Mouse (Mus musculus) spleen, adult 2 months (tissue): ENCODE measurements at regions not wholly inside any gene's neighbourhood (a gene's known extent, or its start where the extent isn't known, plus 50 kb on each side); places are given as distances from the start of the nearest gene placed in this dataset.
A peak's percentile ranks its signal among the peaks of the same experiment; 100 is the strongest.

Experiments used
- DNase-seq, 2 experiments: peaks; one replicate each; pipeline versions ENCODE4 v3.0.0 to v3.0.0-alpha.2; 2012 to 2021; ENCODE audit warnings: low spot score in 2 of 2, low read depth in 1 of 2
- H3K27ac ChIP-seq: fragments of 200-500 bp; 2 replicates; pipeline ENCODE4 v1.5.1; 2012; ENCODE audit warnings: low read length, inconsistent platforms; ENCODE audit not compliant: insufficient read depth
- H3K27me3 ChIP-seq: fragments of 200-500 bp; 2 replicates; pipeline ENCODE4 v1.6.1; 2012; ENCODE audit warnings: mild to moderate bottlenecking, moderate library complexity, low read length, inconsistent platforms; ENCODE audit not compliant: control insufficient read depth, insufficient read depth
- H3K36me3 ChIP-seq: fragments of 200-500 bp; 2 replicates; pipeline ENCODE4 v1.6.1; 2012; ENCODE audit warnings: mild to moderate bottlenecking, low read length, inconsistent platforms; ENCODE audit not compliant: control insufficient read depth, insufficient read depth
- H3K4me1 ChIP-seq: fragments of 200-500 bp; 2 replicates; pipeline ENCODE4 v1.6.1; 2011; ENCODE audit warnings: inconsistent platforms; ENCODE audit not compliant: control insufficient read depth, insufficient read depth, insufficient read length
- H3K4me3 ChIP-seq: fragments of 200-500 bp; 2 replicates; pipeline ENCODE4 v1.5.1; 2011; ENCODE audit warnings: mild to moderate bottlenecking, inconsistent platforms; ENCODE audit not compliant: insufficient read depth, insufficient read length; ENCODE audit errors: extremely low read depth
- CTCF ChIP-seq: fragments of 200-500 bp; IDR thresholded peaks from 2 replicates; pipeline ENCODE4 v1.5.1; 2011; ENCODE audit warnings: mild to moderate bottlenecking, inconsistent platforms; ENCODE audit not compliant: insufficient read depth, insufficient read length, insufficient replicate concordance; ENCODE audit errors: extremely low read depth
- POLR2A ChIP-seq: fragments of 200-500 bp; IDR thresholded peaks from 2 replicates; pipeline ENCODE4 v1.6.1; 2011; ENCODE audit warnings: low read depth, low read length, inconsistent platforms
- WGBS: fragments of 180-500 bp; shearing (Covaris S2); methylation state at CpG from one replicate; pipeline ENCODE4 v1.1.7; 2018; 5-methylcytosine and 5-hydroxymethylcytosine counted together

DNA sequence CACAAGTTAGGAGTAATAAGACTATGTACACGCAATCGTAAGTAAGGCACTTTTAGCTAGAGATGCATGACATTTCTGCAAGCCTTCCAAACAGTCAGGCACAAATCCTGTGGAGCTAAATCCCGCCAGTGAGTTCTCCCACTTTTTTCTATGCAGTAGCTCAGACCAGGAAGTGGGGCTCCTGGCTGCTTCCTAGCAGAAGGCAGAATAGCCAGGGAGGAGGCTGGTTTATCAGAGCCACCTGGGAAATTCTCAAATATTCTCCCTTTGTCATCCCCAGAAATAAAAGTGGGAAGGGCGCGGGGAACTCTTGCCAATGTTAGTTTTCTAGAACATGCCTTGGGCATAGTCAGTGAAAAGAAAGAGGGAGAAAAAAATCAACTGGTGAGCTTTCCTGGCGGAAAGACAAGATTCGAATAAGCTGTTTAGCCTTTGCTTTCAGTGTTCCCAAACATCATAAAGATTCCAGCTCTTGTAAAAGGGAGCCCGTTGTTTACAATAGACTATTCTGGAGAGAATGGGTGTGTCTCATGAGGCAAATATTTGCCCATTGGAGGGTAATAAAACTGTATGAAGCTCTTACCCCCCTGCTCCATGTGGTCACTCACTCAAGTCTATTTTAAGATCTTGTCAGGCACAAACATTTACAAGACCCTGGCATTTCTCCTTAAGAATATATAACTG, 167.2 kb upstream of the Lef1 start:
- no peaks in the 10 kb centered on the region for H3K36me3 ChIP-seq
- peaks cover 8% of the 10 kb centered on the region for H3K4me1 ChIP-seq
- H3K27me3 ChIP-seq = no peaks in the 10 kb centered on the region; the same call in 1 of the 2 replicates
- TF ChIP-seq CTCF = no peak
- TF ChIP-seq POLR2A = no peak
- no peak overlapping the region for H3K27ac ChIP-seq
- H3K4me3 ChIP-seq = no peak overlapping the region
- 82% methylated on average over 8 of the region's 8 CpGs for WGBS
- DNase-seq = no peak

DNA sequence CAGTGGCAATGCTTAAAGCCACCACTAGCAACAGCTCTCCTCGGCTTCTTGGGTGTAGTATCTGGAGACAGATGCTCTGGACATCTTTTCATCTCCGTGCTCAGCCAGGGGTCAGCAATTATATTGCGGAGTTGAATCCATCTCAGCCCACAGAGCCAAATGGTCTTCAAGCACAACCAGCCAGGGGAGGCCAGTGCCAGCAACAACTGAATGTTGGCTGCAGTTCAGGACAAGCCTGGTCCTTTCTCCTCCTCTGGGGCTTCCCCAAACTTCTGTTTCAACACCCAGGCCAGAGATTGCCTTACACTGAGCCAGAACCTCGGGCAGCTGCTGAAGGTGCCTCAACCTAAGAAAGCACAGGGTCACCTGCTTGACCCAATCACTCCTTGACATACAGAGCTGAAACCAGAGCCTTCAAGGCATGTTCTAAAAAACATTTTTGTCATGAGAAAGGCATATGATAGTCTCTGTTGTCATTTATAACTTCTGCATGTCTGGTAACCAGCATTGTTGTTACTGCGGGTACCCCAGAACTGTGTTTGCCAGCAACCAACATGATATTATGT, 169.9 kb upstream of the Lef1 start:
- no peak overlapping the region for H3K27ac ChIP-seq
- no peaks in the 10 kb centered on the region for H3K27me3 ChIP-seq
- H3K4me1 ChIP-seq = no peaks in the 10 kb centered on the region; the same call in 1 of the 2 replicates
- no peaks in the 10 kb centered on the region for H3K36me3 ChIP-seq
- no peak for DNase-seq
- H3K4me3 ChIP-seq = no peak overlapping the region
- 85% methylated on average over 5 of the region's 5 CpGs for WGBS
- no peak for TF ChIP-seq POLR2A
- no peak for TF ChIP-seq CTCF

- no peaks in the 10 kb centered on the region for H3K36me3 ChIP-seq
- TF ChIP-seq POLR2A = no peak
- no peak for TF ChIP-seq CTCF
- peak in 1 of 2 experiments; percentile 29 for DNase-seq
- no peak overlapping the region for H3K4me3 ChIP-seq
- H3K27ac ChIP-seq = no peak overlapping the region
- no peaks in the 10 kb centered on the region; the same call in 1 of the 2 replicates for H3K4me1 ChIP-seq
- no peaks in the 10 kb centered on the region for H3K27me3 ChIP-seq
- WGBS = 28% methylated on average over 5 of the region's 5 CpGs
Observed at GRCm38 (mm10) chr3:130936980-130937379, 173.3 kb upstream of the Lef1 start.

DNA sequence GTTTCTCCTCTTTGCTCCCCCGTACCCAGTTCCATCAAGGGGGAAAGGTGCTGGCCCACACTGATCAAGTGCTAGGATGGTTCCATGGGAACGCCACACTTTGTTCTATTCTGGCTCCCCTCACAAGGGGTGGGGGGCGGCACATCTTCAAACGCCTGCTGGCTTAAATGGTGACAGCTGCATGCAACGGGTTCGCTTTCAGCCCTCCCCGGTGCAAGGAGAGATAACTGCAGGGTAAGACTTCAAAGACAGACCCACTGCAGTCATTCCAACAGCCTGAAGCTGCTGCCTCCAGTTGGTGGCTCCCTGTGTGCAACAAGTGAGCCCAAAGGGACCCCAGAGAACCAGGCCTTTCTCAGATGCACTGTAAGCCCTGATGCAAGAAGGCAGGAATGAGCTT, 173.9 kb upstream of the Lef1 start:
- TF ChIP-seq POLR2A (no peak), CTCF (no peak)
- Histone ChIP-seq H3K36me3 (no peaks in the 10 kb centered on the region), H3K27ac (no peak overlapping the region), H3K4me1 (no peaks in the 10 kb centered on the region; the same call in 1 of the 2 replicates), H3K4me3 (no peak overlapping the region), H3K27me3 (no peaks in the 10 kb centered on the region)
- no peak for DNase-seq
- 54% methylated on average over 7 of the region's 7 CpGs for WGBS

DNA sequence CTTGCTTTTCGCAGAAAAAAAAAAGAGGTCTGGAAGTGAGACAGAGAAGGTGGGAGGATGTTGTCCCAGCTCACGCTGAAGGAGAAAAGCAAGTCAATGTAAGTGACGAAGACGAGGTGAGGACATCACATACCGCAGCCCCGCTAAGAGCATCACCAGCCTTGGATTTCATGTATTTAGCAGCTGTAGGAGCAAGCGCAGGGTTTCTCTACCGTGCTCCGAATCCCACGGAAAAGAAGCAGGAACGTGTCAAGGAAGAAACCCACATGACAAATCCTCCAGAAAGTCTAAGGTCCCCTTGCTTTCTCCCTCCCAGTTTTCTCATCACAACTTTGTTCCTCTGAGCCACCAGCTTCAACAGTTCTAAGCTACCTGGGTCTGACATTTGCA, 174.3 kb upstream of the Lef1 start:
- 79% methylated on average over 11 of the region's 11 CpGs for WGBS
- TF ChIP-seq CTCF = no peak
- TF ChIP-seq POLR2A = no peak
- Histone ChIP-seq H3K27me3 (no peaks in the 10 kb centered on the region), H3K36me3 (no peaks in the 10 kb centered on the region), H3K4me1 (no peaks in the 10 kb centered on the region; the same call in 1 of the 2 replicates), H3K27ac (no peak overlapping the region), H3K4me3 (no peak overlapping the region)
- no peak for DNase-seq

GRCm38 (mm10) chr3:130935302-130935925, 174.9 kb upstream of the Lef1 start:
- Histone ChIP-seq H3K27me3 (no peaks in the 10 kb centered on the region), H3K36me3 (no peaks in the 10 kb centered on the region), H3K4me1 (no peaks in the 10 kb centered on the region; the same call in 1 of the 2 replicates), H3K4me3 (no peak overlapping the region), H3K27ac (no peak overlapping the region)
- TF ChIP-seq CTCF = no peak
- TF ChIP-seq POLR2A = no peak
- WGBS = 85% methylated on average over 8 of the region's 8 CpGs
- no peak for DNase-seq

GRCm38 (mm10) chr3:130932723-130933122, 177.5 kb upstream of the Lef1 start:
- Histone ChIP-seq H3K4me1 (no peaks in the 10 kb centered on the region; the same call in 1 of the 2 replicates), H3K27me3 (no peaks in the 10 kb centered on the region), H3K4me3 (no peak overlapping the region), H3K27ac (no peak overlapping the region), H3K36me3 (no peaks in the 10 kb centered on the region)
- DNase-seq = no peak
- TF ChIP-seq CTCF = no peak
- TF ChIP-seq POLR2A = no peak
- WGBS = 61% methylated on average over 6 of the region's 6 CpGs
